Mouse (Mus musculus): ENCODE results near the gene Lrrc36. TPM values are rescaled to one million over a fixed set of nuclear protein-coding genes. Genes with fewer than 3 reads are reported as not detected.
A peak's percentile ranks its signal among the peaks of the same experiment; 100 is the strongest.

The Lrrc36 gene
- total RNA-seq, 1 experiment: 0.13 TPM

DNA sequence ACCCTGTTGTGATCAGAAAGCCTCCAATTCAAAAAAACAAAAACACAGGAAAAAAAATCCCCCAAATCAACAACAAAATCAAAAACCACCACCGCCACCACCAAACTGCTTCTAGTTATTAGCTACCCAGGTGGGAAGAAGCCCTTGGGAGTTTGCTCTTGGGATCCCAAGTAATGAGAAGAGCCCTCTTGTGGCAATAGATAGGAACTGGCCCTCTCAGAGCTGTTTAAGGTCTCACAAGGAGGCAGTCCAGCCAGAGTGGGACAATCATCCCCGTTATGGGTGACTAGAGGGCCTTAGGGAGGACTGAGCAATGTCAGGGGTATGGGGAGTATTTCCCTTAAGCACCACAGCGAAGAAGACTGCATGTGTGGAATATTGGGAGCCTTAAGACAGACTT lies 15.6 kb upstream of the Lrrc36 start:
- peak; percentile 47 for DNase-seq (ENCODE audit: low read depth, low spot score)
- in situ Hi-C loops (cut with MboI; ENCODE audit: low sequenced_read_pairs in 2 of 2, unreplicated experiment in 2 of 2): no loop called here
- TF ChIP-seq CHD2 (IDR thresholded peaks at IDR 0.05; ENCODE audit: low read depth, low read length) (no peak), HCFC1 (IDR thresholded peaks at IDR 0.05; ENCODE audit: borderline replicate concordance, insufficient read depth, low read length) (no peak), ZC3H11A (IDR thresholded peaks at IDR 0.05; ENCODE audit: borderline replicate concordance, low read depth, low read length) (peak; percentile 28; the same call in 1 of the 2 replicates)

DNA sequence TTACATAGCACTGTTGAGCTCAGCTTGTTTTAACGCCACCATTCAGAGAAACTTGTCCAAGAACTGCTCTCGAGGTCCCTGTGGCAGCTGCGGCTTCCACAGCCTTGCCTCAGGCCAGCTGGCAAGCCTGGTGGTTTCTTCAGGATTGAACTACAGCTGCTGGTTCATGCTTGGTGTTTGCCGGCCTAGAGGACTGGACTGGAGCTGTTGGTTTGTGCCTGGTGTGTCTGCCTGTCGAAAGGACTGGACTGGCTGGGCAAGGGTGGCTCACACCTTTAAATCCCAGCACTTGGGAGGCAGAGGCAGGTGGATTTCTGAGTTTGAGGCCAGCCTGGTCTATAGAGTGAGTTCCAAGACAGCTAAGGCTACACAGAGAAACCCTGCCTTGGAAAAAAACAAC lies 13.4 kb upstream of the Lrrc36 start:
- no peak overlapping the region for H3K27ac ChIP-seq (ENCODE audit: insufficient read depth, low read depth, low read length, poor library complexity, severe bottlenecking)
- no peak for TF ChIP-seq MAFK (IDR thresholded peaks at IDR 0.05; ENCODE audit: insufficient read depth, low read depth, low read length)
- TF ChIP-seq HCFC1 (IDR thresholded peaks at IDR 0.05; ENCODE audit: borderline replicate concordance, insufficient read depth, low read length): no peak
- TF ChIP-seq ZC3H11A (IDR thresholded peaks at IDR 0.05; ENCODE audit: borderline replicate concordance, low read depth, low read length): no peak
- TF ChIP-seq CHD2 (IDR thresholded peaks at IDR 0.05; ENCODE audit: low read depth, low read length): no peak
- TF ChIP-seq ZNF384 (IDR thresholded peaks at IDR 0.05; ENCODE audit: low read depth, low read length): no peak

More for the DNA sequence above, 15.6 kb upstream of the Lrrc36 start:
- no peak overlapping the region for H3K9ac ChIP-seq (ENCODE audit: insufficient read depth, low read depth, low read length, poor library complexity, severe bottlenecking)
- H3K36me3 ChIP-seq (ENCODE audit: control insufficient read depth, insufficient read depth, low read length, poor library complexity, severe bottlenecking): no peaks in the 10 kb centered on the region
- H3K9me3 ChIP-seq (ENCODE audit: control insufficient read depth, insufficient read depth, low read depth, low read length): no peaks in the 10 kb centered on the region
- H3K4me1 ChIP-seq (ENCODE audit: control insufficient read depth in 2 of 2, insufficient read depth in 2 of 2, low read length in 2 of 2, poor library complexity in 1 of 2): peaks cover 3 to 14% of the 10 kb centered on the region in 2 experiments; a peak in 3 of 4 replicates
- H3K4me3 ChIP-seq (ENCODE audit: insufficient read depth in 1 of 2, low read depth in 1 of 2, low read length in 2 of 2, poor library complexity in 1 of 2, severe bottlenecking in 1 of 2): no peak overlapping the region
- H3K27ac ChIP-seq (ENCODE audit: insufficient read depth, low read depth, low read length, poor library complexity, severe bottlenecking): no peak overlapping the region

DNA sequence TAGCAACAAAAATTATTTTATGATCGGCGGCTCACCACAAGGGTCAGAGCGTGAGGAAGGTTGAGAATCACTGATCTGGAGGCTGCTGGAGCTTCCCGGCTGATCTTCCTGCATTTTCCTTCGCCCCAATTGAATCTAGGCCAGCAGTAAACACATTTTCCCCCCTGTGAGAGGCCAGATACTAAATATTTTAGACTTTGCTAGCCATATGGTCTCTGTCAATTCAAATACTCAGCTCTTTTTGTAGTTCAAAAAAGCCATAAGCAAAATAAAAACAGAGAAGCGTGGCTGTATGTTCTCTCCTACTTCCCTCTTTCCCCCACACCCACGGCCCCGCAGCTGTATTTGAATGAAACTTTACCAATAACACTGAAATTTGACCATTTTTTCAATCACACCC lies 9.9 kb upstream of the Lrrc36 start:
- no peak for DNase-seq (ENCODE audit: low read depth, low spot score)
- H3K9me3 ChIP-seq (ENCODE audit: control insufficient read depth, insufficient read depth, low read depth, low read length): no peaks in the 10 kb centered on the region
- in situ Hi-C loops (cut with MboI; ENCODE audit: low sequenced_read_pairs in 2 of 2, unreplicated experiment in 2 of 2): no loop called here

More for the DNA sequence above, 13.4 kb upstream of the Lrrc36 start:
- H3K9me3 ChIP-seq (ENCODE audit: control insufficient read depth, insufficient read depth, low read depth, low read length): no peaks in the 10 kb centered on the region
- H3K4me1 ChIP-seq (ENCODE audit: control insufficient read depth in 2 of 2, insufficient read depth in 2 of 2, low read length in 2 of 2, poor library complexity in 1 of 2): peaks cover 0 to 9% of the 10 kb centered on the region in 2 experiments; a peak in 1 of 4 replicates
- in situ Hi-C loops (cut with MboI; ENCODE audit: low sequenced_read_pairs in 2 of 2, unreplicated experiment in 2 of 2): no loop called here
- H3K4me3 ChIP-seq (ENCODE audit: insufficient read depth in 1 of 2, low read depth in 1 of 2, low read length in 2 of 2, poor library complexity in 1 of 2, severe bottlenecking in 1 of 2): no peak overlapping the region
- DNase-seq (ENCODE audit: low read depth, low spot score): no peak
- no peak overlapping the region for H3K9ac ChIP-seq (ENCODE audit: insufficient read depth, low read depth, low read length, poor library complexity, severe bottlenecking)
- H3K36me3 ChIP-seq (ENCODE audit: control insufficient read depth, insufficient read depth, low read length, poor library complexity, severe bottlenecking): no peaks in the 10 kb centered on the region

DNA sequence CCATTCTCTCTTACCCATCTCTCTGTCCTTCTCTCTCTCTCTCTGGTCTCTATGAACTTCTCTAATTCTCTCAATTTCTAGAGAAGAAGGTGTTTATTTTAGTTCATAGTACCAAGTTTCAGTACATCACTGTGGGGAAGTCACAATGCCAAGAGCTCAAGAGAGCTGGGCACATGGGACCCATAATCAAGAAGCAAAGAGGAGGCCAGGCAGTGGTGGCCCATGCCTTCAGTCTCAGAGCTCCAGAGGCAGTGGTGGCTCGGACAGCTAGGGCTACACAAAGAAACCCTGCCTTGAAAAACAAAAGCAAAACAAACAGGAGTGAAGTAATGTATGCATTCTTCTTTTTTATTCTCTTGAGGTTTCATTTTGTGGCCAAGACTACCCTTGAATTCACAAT lies 8.9 kb upstream of the Lrrc36 start:
- in situ Hi-C loops (cut with MboI; ENCODE audit: low sequenced_read_pairs in 2 of 2, unreplicated experiment in 2 of 2): no loop called here
- Histone ChIP-seq H3K4me1 (ENCODE audit: control insufficient read depth in 2 of 2, insufficient read depth in 2 of 2, low read length in 2 of 2, poor library complexity in 1 of 2) (0 out of 4 replicates have a peak, but pooled peaks cover 0 to 3% of the 10 kb centered on the region in 2 experiments), H3K9ac (ENCODE audit: insufficient read depth, low read depth, low read length, poor library complexity, severe bottlenecking) (no peak overlapping the region), H3K9me3 (ENCODE audit: control insufficient read depth, insufficient read depth, low read depth, low read length) (no peaks in the 10 kb centered on the region), H3K36me3 (ENCODE audit: control insufficient read depth, insufficient read depth, low read length, poor library complexity, severe bottlenecking) (no peaks in the 10 kb centered on the region), H3K27ac (ENCODE audit: insufficient read depth, low read depth, low read length, poor library complexity, severe bottlenecking) (no peak overlapping the region), H3K4me3 (ENCODE audit: insufficient read depth in 1 of 2, low read depth in 1 of 2, low read length in 2 of 2, poor library complexity in 1 of 2, severe bottlenecking in 1 of 2) (no peak overlapping the region)
- DNase-seq (ENCODE audit: low read depth, low spot score): no peak
- no peak for TF ChIP-seq HCFC1 (IDR thresholded peaks at IDR 0.05; ENCODE audit: borderline replicate concordance, insufficient read depth, low read length)
- no peak for TF ChIP-seq ZC3H11A (IDR thresholded peaks at IDR 0.05; ENCODE audit: borderline replicate concordance, low read depth, low read length)
- TF ChIP-seq ZNF384 (IDR thresholded peaks at IDR 0.05; ENCODE audit: low read depth, low read length): no peak

More for the DNA sequence above, 9.9 kb upstream of the Lrrc36 start:
- H3K4me1 ChIP-seq (ENCODE audit: control insufficient read depth in 2 of 2, insufficient read depth in 2 of 2, low read length in 2 of 2, poor library complexity in 1 of 2): 0 out of 4 replicates have a peak, but pooled peaks cover 0 to 3% of the 10 kb centered on the region in 2 experiments
- H3K36me3 ChIP-seq (ENCODE audit: control insufficient read depth, insufficient read depth, low read length, poor library complexity, severe bottlenecking): no peaks in the 10 kb centered on the region
- H3K9ac ChIP-seq (ENCODE audit: insufficient read depth, low read depth, low read length, poor library complexity, severe bottlenecking): no peak overlapping the region
- TF ChIP-seq MAFK (IDR thresholded peaks at IDR 0.05; ENCODE audit: insufficient read depth, low read depth, low read length) (no peak), HCFC1 (IDR thresholded peaks at IDR 0.05; ENCODE audit: borderline replicate concordance, insufficient read depth, low read length) (no peak), ZNF384 (IDR thresholded peaks at IDR 0.05; ENCODE audit: low read depth, low read length) (no peak), CHD2 (IDR thresholded peaks at IDR 0.05; ENCODE audit: low read depth, low read length) (no peak), ZC3H11A (IDR thresholded peaks at IDR 0.05; ENCODE audit: borderline replicate concordance, low read depth, low read length) (no peak)
- no peak overlapping the region for H3K27ac ChIP-seq (ENCODE audit: insufficient read depth, low read depth, low read length, poor library complexity, severe bottlenecking)
- no peak overlapping the region for H3K4me3 ChIP-seq (ENCODE audit: insufficient read depth in 1 of 2, low read depth in 1 of 2, low read length in 2 of 2, poor library complexity in 1 of 2, severe bottlenecking in 1 of 2)

DNA sequence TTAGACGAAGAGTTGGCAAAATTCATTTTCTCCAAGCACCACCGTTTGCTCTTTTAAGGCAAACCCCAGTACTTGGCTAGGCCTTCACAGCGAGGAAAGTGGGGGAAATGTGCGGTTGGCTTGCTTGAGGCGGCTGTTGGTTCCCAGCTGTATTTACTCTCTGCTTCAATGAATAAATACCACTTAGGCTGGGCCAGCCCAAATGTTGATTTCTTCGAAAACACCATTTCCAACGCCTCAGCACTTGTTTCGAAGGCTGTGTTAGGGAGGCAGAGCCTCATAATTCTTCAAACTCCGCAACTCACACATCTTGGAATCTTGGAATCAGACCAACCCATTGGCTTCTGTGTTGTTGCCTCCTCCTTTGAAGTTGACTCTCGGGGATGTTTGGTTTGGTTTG lies 7.0 kb upstream of the Lrrc36 start:
- H3K4me3 ChIP-seq (ENCODE audit: insufficient read depth in 1 of 2, low read depth in 1 of 2, low read length in 2 of 2, poor library complexity in 1 of 2, severe bottlenecking in 1 of 2): no peak overlapping the region

More for the DNA sequence above, 7.0 kb upstream of the Lrrc36 start:
- DNase-seq (ENCODE audit: low read depth, low spot score): no peak
- Histone ChIP-seq H3K4me1 (ENCODE audit: control insufficient read depth in 2 of 2, insufficient read depth in 2 of 2, low read length in 2 of 2, poor library complexity in 1 of 2) (0 out of 4 replicates have a peak, but pooled peaks cover 0 to under 1% of the 10 kb centered on the region in 2 experiments), H3K27ac (ENCODE audit: insufficient read depth, low read depth, low read length, poor library complexity, severe bottlenecking) (no peak overlapping the region), H3K36me3 (ENCODE audit: control insufficient read depth, insufficient read depth, low read length, poor library complexity, severe bottlenecking) (no peaks in the 10 kb centered on the region), H3K9me3 (ENCODE audit: control insufficient read depth, insufficient read depth, low read depth, low read length) (no peaks in the 10 kb centered on the region), H3K9ac (ENCODE audit: insufficient read depth, low read depth, low read length, poor library complexity, severe bottlenecking) (no peak overlapping the region)
- TF ChIP-seq MAFK (IDR thresholded peaks at IDR 0.05; ENCODE audit: insufficient read depth, low read depth, low read length) (no peak), ZC3H11A (IDR thresholded peaks at IDR 0.05; ENCODE audit: borderline replicate concordance, low read depth, low read length) (no peak), HCFC1 (IDR thresholded peaks at IDR 0.05; ENCODE audit: borderline replicate concordance, insufficient read depth, low read length) (no peak)
- in situ Hi-C loops (cut with MboI; ENCODE audit: low sequenced_read_pairs in 2 of 2, unreplicated experiment in 2 of 2): no loop called here

Measured in ES-E14 (cell line).